Mouse (Mus musculus): ENCODE data around the gene Chaf1a.

The Chaf1a gene

GRCm38 (mm10) chr17:56020400-56021084 is 19.7 kb upstream of the Chaf1a start:
- DNase-seq (ENCODE audit: low read depth, low spot score): no peak

GRCm38 (mm10) chr17:56021161-56021910 is 18.9 kb upstream of the Chaf1a start:
- DNase-seq (ENCODE audit: low read depth, low spot score): peak; percentile 72

GRCm38 (mm10) chr17:56022131-56022988 is 17.9 kb upstream of the Chaf1a start:
- DNase-seq (ENCODE audit: low read depth, low spot score): peak; percentile 40

GRCm38 (mm10) chr17:56022989-56023290 is 17.3 kb upstream of the Chaf1a start:
- DNase-seq (ENCODE audit: low read depth, low spot score): no peak

- DNase-seq (ENCODE audit: low read depth, low spot score): peak; percentile 50
Observed at GRCm38 (mm10) chr17:56023386-56023785, 16.9 kb upstream of the Chaf1a start.

- DNase-seq (ENCODE audit: low read depth, low spot score): no peak
Observed at GRCm38 (mm10) chr17:56024476-56024875, 15.8 kb upstream of the Chaf1a start.

GRCm38 (mm10) chr17:56024931-56025330 is 15.3 kb upstream of the Chaf1a start:
- no peak for DNase-seq (ENCODE audit: low read depth, low spot score)

GRCm38 (mm10) chr17:56026303-56026702 is 13.9 kb upstream of the Chaf1a start:
- no peak for DNase-seq (ENCODE audit: low read depth, low spot score)

- no peak for DNase-seq (ENCODE audit: low read depth, low spot score)
Observed at GRCm38 (mm10) chr17:56026881-56027280, 13.4 kb upstream of the Chaf1a start.

GRCm38 (mm10) chr17:56027801-56028441 is 12.3 kb upstream of the Chaf1a start:
- no peak for DNase-seq (ENCODE audit: low read depth, low spot score)

GRCm38 (mm10) chr17:56030238-56030870 is 9.9 kb upstream of the Chaf1a start:
- DNase-seq (ENCODE audit: low read depth, low spot score): no peak

- DNase-seq (ENCODE audit: low read depth, low spot score): no peak
Observed at GRCm38 (mm10) chr17:56030919-56031318, 9.3 kb upstream of the Chaf1a start.

- DNase-seq (ENCODE audit: low read depth, low spot score): no peak
Observed at GRCm38 (mm10) chr17:56031431-56031830, 8.8 kb upstream of the Chaf1a start.

- no peak for DNase-seq (ENCODE audit: low read depth, low spot score)
Observed at GRCm38 (mm10) chr17:56032127-56032733, 8.0 kb upstream of the Chaf1a start.

- DNase-seq (ENCODE audit: low read depth, low spot score): peak; percentile 57
Observed at GRCm38 (mm10) chr17:56032831-56033230, 7.4 kb upstream of the Chaf1a start.

GRCm38 (mm10) chr17:56034040-56034725 is 6.1 kb upstream of the Chaf1a start:
- peak; percentile 49 for DNase-seq (ENCODE audit: low read depth, low spot score)

- no peak for DNase-seq (ENCODE audit: low read depth, low spot score)
Observed at GRCm38 (mm10) chr17:56034726-56035100, 5.5 kb upstream of the Chaf1a start.

- DNase-seq (ENCODE audit: low read depth, low spot score): no peak
Observed at GRCm38 (mm10) chr17:56035216-56035615, 5.0 kb upstream of the Chaf1a start.

GRCm38 (mm10) chr17:56036176-56036900 is 3.9 kb upstream of the Chaf1a start, which contains the start of gene Sh3gl1:
Gene Sh3gl1, minus strand, starts transcription at chr17:56036635.
- peak; percentile 100 for DNase-seq (ENCODE audit: low read depth, low spot score)

- no peak for DNase-seq (ENCODE audit: low read depth, low spot score)
Observed at GRCm38 (mm10) chr17:56036901-56037287, 3.3 kb upstream of the Chaf1a start.

Measured in CD4-positive, CD25-positive, alpha-beta regulatory T cell, adult 2 months (primary cell).